Mouse (Mus musculus) urinary bladder, postnatal 0 days (tissue): ENCODE measurements around the gene Gm38394. TPM values are rescaled to one million over a fixed set of nuclear protein-coding genes. Genes with fewer than 3 reads are reported as not detected.

Experiments
- polyA plus RNA-seq: library from polyadenylated mRNA; unstranded; fragments of >200 nt; fragmentation: Nextera tagmentation; extraction: Ambion mirVana; gene quantifications from 2 replicates; pipeline ENCODE4 v1.2.1, GENCODE M21; 2015

Gm38394 gene
- 3.9 and 5.1 TPM in 2 replicates for polyA plus RNA-seq

DNA sequence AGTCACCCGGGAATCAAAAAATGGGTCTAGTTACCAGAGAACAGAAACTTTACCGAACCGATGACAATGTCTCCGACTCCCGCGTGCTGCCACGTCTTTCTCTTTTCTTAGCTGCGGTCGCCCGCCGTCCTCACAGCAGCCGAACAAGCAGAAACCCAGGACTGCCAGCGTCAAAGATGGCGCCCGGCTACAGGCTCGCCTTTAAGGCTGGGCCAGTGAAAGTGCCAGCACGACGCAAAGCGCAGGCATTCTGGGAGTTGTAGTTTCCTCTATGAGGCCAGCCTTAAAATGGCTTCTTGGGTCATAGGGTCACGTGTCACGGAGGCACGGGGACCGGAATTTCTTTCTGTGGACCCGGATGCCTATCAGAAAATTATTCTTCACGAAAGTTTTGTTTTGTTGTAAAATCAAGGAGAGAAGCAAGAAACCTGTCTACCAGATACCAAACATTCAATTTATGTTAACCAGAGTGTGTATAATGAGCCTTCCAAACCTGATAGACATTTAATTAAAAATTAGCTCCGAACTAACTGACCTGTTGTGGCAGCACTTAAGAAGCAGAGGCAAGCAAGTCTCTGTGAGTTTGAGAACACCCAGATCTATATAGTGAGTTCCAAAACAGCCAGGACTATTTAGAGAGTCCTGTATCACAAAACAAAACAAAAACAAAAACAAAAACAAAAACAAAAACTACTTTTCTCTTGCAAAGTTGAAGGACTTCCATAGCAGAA, at the start of gene Gm38394:
Gm38394 (minus strand) TSS at position 116 of the 731 bp plus-strand sequence.

DNA sequence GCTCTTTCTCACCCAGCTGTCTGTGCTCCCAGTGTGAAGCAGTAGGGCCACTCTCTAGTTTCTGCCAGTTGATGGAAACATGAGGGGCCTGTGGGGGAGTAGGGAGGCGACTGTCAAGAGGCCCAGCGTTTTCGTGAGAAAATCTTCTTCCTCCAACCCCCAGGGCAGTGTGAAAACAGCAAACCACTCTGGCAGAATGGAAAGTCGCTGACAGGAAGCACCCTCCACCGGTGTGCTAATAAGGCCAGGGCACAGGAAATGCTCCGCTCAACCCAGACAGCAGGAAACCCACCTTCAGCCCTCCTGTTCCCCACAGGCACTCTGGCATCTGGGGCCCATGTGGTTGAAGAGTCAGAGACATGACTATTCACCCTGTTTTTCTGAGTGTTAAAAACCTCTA, 28.8 kb upstream of the Gm38394 start, which contains the start of gene Lax1:
Lax1 (minus strand) TSS at position 212 of the 400 bp plus-strand sequence.

DNA sequence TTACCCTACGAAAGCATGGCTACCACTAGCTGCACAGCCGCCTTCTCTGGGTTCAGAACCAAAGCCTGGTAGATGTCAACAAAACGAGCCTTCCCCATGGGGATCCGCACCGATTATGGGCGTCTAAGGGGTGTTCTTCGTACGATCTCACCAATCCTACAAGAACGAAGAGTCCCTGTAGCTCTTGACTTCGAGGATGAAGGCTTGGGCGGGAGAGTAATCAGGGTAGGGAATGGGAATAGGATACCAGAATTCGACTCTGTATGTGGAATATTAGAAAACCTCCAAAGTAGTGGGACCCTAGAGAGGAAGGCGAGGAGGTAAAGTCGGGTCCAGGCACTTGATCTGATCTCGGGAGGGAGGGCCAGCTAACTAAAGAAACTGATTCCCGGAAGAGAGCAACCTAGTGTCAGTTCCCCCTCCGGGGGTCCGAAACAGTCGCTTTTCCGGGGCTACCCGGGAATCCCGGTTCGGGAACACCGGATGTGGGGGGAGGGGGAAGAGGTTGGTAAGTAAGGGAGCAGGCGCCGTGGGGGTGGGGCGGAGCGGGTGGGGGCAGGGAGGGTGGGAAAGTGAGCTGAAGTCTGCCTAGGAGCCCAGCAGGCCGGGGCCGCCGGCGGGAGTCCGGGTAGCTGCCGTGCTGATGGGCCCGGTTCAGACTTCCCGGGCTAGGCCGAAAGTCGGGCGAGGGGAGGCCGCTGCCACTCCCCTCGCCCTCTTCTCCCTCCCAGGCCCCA, 484 bp downstream of the Gm38394 start, which contains the start of gene Zbed6:
Zbed6 (minus strand) TSS at position 420 of the 737 bp plus-strand sequence.

DNA sequence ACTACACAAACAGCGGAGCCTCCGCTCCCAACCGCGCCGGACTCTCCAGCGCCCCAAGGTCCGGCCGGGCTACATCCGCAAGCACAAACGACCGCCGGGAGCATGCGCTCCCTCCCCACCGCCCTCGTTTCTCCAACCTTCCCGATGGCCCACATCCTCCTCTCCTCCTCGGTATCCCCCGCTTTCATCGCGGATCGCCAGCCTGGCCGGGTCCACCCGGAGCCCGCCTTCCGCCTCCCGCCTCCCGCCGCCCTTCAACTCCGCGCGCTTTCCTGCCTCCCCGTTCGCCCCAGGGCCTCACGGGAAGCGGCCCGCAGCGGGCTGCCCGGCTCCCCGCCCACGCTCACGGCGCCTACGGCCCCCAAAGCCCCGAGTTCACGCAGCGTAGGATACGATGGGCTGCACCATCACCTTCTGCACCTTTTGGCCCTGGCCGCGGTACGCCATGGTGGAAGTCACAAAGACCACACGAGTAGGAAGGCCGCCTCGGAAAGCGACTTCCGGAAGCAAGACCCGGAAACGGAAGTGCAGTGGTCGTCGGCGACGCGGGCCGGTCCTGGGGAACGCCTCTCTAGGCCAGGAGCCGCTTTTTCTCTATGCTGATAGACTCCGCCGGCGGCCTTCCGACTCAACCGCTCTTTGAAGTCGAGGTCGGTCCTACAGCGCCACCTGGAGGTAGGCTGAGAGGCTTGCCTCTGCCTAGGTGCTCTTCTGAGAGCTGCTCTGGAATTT, 51.2 kb downstream of the Gm38394 start, which contains the start of gene Snrpe:
Snrpe (minus strand) TSS at position 521 of the 732 bp plus-strand sequence.

Other genes starting within 250 kb of the Gm38394 start
- gene Sox13, start 236.9 kb downstream of the Gm38394 start, polyA plus RNA-seq = 3.3 and 3.4 TPM in 2 replicates
- 317 and 323 TPM in 2 replicates for gene Snrpe, start 51.0 kb downstream of the Gm38394 start, polyA plus RNA-seq
- not detected in 2 replicates for gene Zbed6, start 433 bp downstream of the Gm38394 start, polyA plus RNA-seq
- gene Lax1, start 28.8 kb upstream of the Gm38394 start, polyA plus RNA-seq = 0.73 and 0.76 TPM in 2 replicates
- gene Atp2b4, start 139.7 kb upstream of the Gm38394 start, polyA plus RNA-seq = 59.8 and 87.1 TPM in 2 replicates
- 10.6 and 12.0 TPM in 2 replicates for gene Optc, start 246.7 kb upstream of the Gm38394 start, polyA plus RNA-seq